Mouse (Mus musculus): ENCODE measurements around the gene Mrtfa.

DNA sequence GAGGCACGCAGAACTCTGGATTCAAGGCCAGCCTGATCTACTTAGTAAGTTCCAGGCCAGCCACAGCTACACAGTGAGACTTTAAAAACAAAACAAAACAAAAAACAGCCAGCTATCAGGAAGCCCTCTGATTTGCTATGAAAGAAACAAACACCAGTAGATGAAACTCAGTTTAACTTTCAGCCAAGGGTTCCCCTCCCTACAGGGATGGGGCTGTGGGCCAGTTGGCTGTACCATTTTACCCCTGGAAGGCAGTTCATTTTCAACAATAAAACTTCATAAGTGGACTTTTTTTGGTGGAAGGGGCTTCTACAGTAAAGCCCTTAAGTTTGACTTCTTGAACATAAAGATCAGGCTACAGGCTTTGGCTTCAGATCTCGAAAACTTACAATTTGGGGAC is 1.5 kb downstream of the Mrtfa start:
- TF ChIP-seq CTCF (IDR thresholded peaks at IDR 0.05; ENCODE audit: low read depth, low read length) (no peak), POLR2A (IDR thresholded peaks at IDR 0.05; ENCODE audit: borderline replicate concordance, low read depth, low read length) (no peak)
